Mouse (Mus musculus) midbrain, embryonic 16.5 days (tissue): ENCODE data around the gene Ppfia1. TPM values are rescaled to one million over a fixed set of nuclear protein-coding genes. Genes with fewer than 3 reads are reported as not detected.

Source experiments
- ATAC-seq: fragments of 200-750 bp; cut with Nextera tagmentation; 2 replicates; pipeline ENCODE4 v1.8.0; 2017; ENCODE audit warnings: moderate TSS enrichment
- H3K27ac ChIP-seq: fragments of 300-500 bp; sonication (generic); 2 replicates; pipeline ENCODE4 v1.5.1; 2014; ENCODE audit warnings: mild to moderate bottlenecking, low read length, mixed read lengths
- H3K27me3 ChIP-seq: fragments of 300-500 bp; sonication (generic); 2 replicates; pipeline ENCODE4 v1.6.1; 2014; ENCODE audit warnings: low read depth, low read length, mixed read lengths; ENCODE audit not compliant: control insufficient read depth, insufficient read depth
- H3K36me3 ChIP-seq: fragments of 300-500 bp; sonication (generic); 2 replicates; pipeline ENCODE4 v1.6.1; 2014; ENCODE audit warnings: mild to moderate bottlenecking, low read length, moderate library complexity, mixed read lengths; ENCODE audit not compliant: control insufficient read depth, insufficient read depth
- H3K4me1 ChIP-seq: fragments of 300-500 bp; sonication (generic); 2 replicates; pipeline ENCODE4 v1.6.1; 2014; ENCODE audit warnings: mild to moderate bottlenecking, low read length, mixed read lengths; ENCODE audit not compliant: control insufficient read depth, insufficient read depth
- H3K4me2 ChIP-seq: fragments of 300-500 bp; sonication (generic); 2 replicates; pipeline ENCODE4 v1.6.1; 2014; ENCODE audit warnings: mild to moderate bottlenecking, low read length, mixed read lengths
- H3K4me3 ChIP-seq: fragments of 300-500 bp; sonication (generic); 2 replicates; pipeline ENCODE4 v1.5.1; 2014; ENCODE audit warnings: low read depth, mild to moderate bottlenecking, low read length, moderate library complexity, mixed read lengths
- H3K9ac ChIP-seq: fragments of 300-500 bp; sonication (generic); 2 replicates; pipeline ENCODE4 v1.6.1; 2014; ENCODE audit warnings: low read depth, low read length, mixed read lengths
- H3K9me3 ChIP-seq: fragments of 300-500 bp; sonication (generic); replicated peaks from 2 replicates; pipeline ENCODE4 v1.6.1; 2014; ENCODE audit warnings: mild to moderate bottlenecking, low read length, mixed read lengths; ENCODE audit not compliant: control insufficient read depth, poor library complexity, severe bottlenecking
- WGBS: fragments of 180-500 bp; shearing (Covaris S2); extraction: QIAGEN DNeasy Blood & Tissue Kit; methylation state at CpG from one replicate; pipeline ENCODE4 v1.1.7; 2014; 5-methylcytosine and 5-hydroxymethylcytosine counted together
- polyA plus RNA-seq: library from polyadenylated mRNA; unstranded; fragments of >200 nt; fragmentation: Nextera tagmentation; extraction: Ambion mirVana; gene quantifications from 2 replicates; pipeline ENCODE4 v1.2.1, GENCODE M21; 2015

Gene Ppfia1
- polyA plus RNA-seq, 1 experiment from 2014 or later: 20.8 TPM

DNA sequence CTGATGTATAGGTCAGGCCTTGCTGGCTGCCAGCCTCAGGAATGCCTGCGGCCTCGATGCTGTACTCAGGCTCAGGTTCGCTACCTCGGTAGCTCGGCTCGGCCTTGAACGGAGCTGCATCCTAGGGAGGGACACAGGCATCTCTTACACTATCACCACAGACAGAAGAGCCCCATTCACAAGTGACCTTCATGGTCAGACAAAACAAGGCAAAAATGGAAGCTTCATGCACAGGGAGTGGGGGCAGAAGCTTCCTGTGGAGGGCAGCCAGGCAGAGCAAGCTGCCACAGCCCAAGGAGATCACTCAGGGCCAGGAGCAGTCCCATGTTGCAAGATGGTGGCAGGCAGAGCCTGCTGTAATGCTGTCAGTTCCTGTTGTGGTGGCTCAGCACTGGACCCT is 114.7 kb downstream of the Ppfia1 start:
- Histone ChIP-seq H3K4me1 (no peaks in the 10 kb centered on the region), H3K4me2 (no peak overlapping the region), H3K27me3 (no peaks in the 10 kb centered on the region), H3K36me3 (peaks cover 37% of the 10 kb centered on the region), H3K9me3 (no peaks in the 10 kb centered on the region), H3K9ac (no peak overlapping the region), H3K4me3 (no peak overlapping the region), H3K27ac (no peak overlapping the region)
- no peak for ATAC-seq
- WGBS: 99% methylated on average over 7 of the region's 7 CpGs

DNA sequence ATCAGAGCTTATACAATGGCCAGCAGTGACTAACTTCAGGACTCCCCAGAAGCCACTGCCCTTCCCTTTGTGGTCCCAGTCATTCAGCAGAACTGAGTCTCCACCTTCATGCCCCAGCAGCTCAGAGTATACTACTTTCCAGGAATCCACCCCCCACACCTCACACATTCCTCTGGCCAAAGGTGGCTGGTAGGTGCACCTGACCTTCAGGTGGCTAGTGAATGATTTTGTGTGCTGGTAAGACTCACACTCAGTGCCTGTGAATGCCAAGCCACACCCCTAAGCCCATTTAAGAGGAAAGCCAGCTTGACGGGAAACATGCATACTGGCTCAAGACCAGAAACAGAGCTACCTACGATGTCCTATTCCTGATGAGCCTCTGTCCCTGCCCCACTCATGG is 120.6 kb downstream of the Ppfia1 start:
- Histone ChIP-seq H3K27me3 (no peaks in the 10 kb centered on the region), H3K4me1 (no peaks in the 10 kb centered on the region), H3K9ac (no peak overlapping the region), H3K27ac (no peak overlapping the region), H3K9me3 (no peaks in the 10 kb centered on the region), H3K4me2 (no peak overlapping the region), H3K4me3 (no peak overlapping the region), H3K36me3 (peaks cover 10% of the 10 kb centered on the region)
- no peak for ATAC-seq
- 87% methylated on average over 2 of the region's 2 CpGs for WGBS

DNA sequence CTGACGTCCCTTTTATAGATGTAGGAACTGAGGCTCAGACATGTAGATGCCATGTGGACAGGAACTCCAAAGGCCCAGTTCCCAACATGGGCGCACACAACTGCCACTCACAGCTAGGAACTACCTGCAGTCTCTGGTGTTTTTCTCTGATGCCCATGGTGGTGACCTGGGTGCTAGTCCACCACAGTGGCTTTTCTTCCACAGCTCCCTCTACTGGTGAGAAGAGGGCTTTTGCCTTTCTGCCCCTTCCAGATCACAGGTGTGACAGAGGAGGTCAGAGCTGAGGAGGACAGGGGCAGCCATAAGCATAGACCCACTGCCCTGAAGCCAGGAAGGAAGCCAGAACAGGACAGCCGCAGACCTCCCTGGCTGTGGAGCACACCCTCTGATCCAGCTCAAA is 126.1 kb downstream of the Ppfia1 start:
- Histone ChIP-seq H3K9ac (no peak overlapping the region), H3K36me3 (no peaks in the 10 kb centered on the region), H3K4me1 (peaks cover 7% of the 10 kb centered on the region; the same call in 1 of the 2 replicates), H3K9me3 (no peaks in the 10 kb centered on the region), H3K27ac (no peak overlapping the region), H3K27me3 (no peaks in the 10 kb centered on the region), H3K4me2 (no peak overlapping the region), H3K4me3 (no peak overlapping the region)
- no peak for ATAC-seq
- WGBS: 77% methylated on average over 3 of the region's 3 CpGs

Other genes starting within 250 kb of the Ppfia1 start
- gene Cttn, start 82.7 kb downstream of the Ppfia1 start, polyA plus RNA-seq: 190 and 195 TPM in 2 replicates
- gene Fadd, start 28.7 kb upstream of the Ppfia1 start, polyA plus RNA-seq: 4.0 and 4.5 TPM in 2 replicates
- gene Ano1, start 198.2 kb upstream of the Ppfia1 start, polyA plus RNA-seq: 9.8 and 11.2 TPM in 2 replicates